Mouse (Mus musculus): ENCODE results near the gene Fam81b.
A peak's percentile ranks its signal among the peaks of the same experiment; 100 is the strongest.
"Not testable (repeated sequence)": the region's sequence is repeated elsewhere in the genome, so short reads cannot be mapped to it uniquely, and the experiment has no call there.

Fam81b gene

GRCm38 (mm10) chr13:76304637-76305122 lies at the start of gene Fam81b:
Gene Fam81b, minus strand, starts transcription at chr13:76305072.
- DNase-seq (ENCODE audit: extremely low read depth, low read depth): peak; percentile 36

DNA sequence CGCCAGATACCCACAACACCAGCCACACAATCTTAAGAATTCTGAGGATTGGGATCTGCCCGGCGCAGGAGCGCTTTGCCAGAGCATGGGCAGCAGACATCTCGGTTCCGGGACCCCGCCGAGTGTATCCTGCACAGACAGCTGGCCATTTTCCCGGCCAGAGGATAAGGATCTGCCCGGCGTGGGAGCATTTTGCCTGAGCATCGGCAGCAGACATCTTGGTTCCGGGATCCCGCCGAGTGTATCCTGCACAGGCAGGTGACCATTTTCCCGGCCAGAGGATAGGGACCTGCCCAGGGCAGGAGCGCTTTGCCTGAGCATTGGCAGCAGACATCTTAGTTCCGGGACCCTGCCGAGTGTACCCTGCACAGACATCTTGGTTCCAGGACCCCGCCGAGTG lies 41.1 kb upstream of the Fam81b start:
- not testable (repeated sequence) for DNase-seq (ENCODE audit: extremely low read depth, low read depth)

- no peak for DNase-seq (ENCODE audit: extremely low read depth, low read depth)
Observed at GRCm38 (mm10) chr13:76318635-76319034, 13.8 kb upstream of the Fam81b start.

DNA sequence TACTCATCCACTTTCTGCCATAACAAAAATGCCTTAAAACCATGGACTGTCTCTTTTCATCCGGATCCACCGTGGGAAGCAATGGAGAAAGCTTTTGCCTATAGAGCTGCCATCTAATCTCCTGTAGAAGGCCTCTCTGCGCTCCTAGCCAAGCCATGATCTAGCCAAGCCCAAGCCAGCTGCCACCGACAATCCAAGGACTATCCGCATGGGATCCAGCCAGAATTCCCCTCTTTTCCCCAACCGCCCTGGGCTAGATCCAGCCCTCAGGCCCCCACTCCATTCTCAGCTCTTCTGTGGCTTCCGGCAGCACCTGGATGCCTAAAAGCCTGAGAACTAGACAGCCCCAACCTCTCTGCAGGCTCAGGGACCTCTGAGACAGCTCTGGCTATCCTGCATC lies 6.7 kb upstream of the Fam81b start:
- DNase-seq (ENCODE audit: extremely low read depth, low read depth): no peak

- DNase-seq (ENCODE audit: extremely low read depth, low read depth): no peak
Observed at GRCm38 (mm10) chr13:76308811-76309210, 3.9 kb upstream of the Fam81b start.

DNA sequence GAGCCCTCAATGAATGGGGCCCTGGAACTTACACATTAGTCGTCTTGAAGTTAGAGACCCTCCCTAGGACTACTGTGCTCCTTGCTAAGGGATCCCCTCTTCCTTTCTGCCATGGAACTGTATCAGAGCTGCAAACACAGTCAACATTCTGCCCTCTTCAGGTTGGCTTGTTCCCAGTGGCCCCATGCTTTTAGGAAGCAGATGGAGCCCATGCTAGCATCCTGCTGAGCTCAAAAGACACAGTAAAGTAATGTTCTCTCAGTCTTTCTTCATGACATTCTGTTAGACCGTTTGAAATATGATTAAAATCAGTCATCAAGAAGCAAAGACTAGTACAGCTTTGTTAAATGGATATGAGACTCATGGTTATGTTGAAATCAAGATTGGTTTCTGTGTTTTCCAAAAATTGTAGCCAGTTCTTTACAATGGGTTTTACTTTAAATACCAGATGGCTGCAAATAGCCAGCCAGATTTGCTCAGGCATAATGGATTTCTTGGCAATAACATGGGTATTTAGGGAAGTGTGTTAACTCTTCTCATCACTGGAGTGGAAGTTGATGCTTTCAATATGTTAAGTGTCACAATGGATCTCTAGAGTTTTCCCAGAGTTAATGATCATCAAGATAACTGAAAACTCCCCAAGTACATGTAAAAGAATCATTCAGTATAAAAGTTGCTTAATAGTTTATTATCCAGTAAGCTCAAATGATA lies 938 bp upstream of the Fam81b start:
- DNase-seq (ENCODE audit: extremely low read depth, low read depth): no peak

DNA sequence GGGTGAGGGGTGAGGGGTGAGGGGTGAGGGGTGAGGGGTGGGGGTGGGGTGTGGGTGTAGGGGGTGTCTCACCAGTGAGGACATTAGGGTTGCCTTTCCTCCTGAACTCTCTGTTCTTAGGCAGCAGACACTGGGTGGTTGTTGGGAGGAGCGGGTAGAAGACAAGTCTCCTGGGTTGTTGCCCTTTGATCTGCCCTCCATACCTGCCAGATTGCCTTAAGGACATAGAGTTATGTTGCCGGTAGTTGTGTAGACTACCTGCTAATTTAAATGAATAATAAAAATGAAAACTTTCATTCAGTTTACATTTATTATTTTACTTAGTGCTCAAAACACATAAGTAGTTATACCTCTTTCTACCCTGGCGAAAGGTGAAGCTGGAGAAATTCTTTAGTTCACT lies 369 bp upstream of the Fam81b start:
- DNase-seq (ENCODE audit: extremely low read depth, low read depth): no peak

DNA sequence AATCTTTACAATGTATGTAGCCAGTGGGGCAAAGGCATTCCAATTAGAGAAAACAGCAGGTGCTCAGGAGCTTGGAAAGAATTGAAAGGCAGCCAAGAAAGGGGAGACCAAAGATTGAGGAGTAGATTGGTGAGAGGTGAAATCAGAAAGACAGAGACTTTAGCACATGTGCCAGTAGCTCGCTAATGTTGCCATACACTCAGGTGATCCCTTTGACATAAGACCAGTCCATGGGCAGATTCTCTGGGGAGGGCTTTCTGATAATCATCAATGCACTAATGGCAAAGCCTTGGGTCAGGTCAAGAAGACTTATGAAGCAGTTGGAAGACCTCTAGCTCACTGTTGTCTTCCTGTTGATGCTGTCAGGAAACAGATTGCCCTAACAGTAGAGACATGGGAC lies 671 bp downstream of the Fam81b start:
- no peak for DNase-seq (ENCODE audit: extremely low read depth, low read depth)

DNA sequence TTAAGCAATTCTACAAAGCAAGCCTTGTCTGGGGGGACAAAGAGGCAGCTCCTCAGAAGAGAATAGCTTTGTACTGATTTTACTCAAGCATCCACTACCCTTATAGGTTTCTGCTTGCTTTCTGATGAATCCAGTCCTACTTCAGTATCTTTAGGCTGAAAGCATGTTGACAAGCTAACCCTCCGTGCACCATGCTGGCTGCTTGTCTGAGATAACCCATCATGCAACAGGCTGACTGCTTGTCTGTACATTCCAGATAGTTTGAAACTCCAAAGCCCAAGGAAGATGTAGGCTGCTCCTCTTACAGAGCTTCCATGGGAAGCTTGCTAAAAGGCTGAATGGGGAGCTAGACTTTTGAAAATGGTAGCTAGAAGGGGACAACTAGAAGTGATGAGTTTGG lies 1.7 kb downstream of the Fam81b start:
- DNase-seq (ENCODE audit: extremely low read depth, low read depth): no peak

DNA sequence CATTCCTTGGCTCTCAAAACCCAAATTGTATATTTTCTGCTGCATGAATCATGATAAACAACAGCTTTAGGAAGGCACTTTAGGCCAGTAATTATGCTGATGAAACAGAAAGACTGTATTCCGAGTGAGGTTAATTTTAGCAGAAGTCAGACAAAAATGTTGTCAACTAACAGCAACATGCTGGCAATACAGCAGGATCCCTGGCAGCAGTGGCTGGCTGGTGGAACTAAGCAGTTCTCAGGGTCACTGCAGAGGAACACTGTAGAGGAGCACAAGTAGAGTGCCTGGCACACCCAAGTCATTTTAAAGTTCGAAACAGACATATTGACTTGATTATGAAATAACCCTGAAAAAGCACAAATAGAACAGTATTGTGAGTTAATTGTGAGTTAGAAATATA lies 2.8 kb downstream of the Fam81b start:
- no peak for DNase-seq (ENCODE audit: extremely low read depth, low read depth)

DNA sequence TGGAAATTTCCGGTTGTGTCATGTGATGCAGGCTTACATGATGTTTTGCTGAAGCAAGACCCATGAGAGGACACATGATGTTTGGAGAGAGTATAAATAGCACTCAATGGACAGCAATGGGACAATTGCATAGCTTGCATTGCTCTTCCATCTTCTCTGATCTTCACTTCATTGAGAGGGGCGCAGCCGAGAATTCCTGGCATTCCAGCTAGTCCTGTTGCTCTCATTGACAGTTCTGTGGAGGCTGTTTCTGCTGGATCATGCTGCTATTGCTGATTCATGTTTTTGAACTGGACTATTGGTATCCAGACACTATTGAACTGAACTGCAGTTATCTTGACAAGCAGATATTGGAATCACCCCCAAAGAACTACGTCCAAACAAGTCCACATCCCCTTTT lies 12.8 kb downstream of the Fam81b start:
- no peak for DNase-seq (ENCODE audit: extremely low read depth, low read depth)

DNA sequence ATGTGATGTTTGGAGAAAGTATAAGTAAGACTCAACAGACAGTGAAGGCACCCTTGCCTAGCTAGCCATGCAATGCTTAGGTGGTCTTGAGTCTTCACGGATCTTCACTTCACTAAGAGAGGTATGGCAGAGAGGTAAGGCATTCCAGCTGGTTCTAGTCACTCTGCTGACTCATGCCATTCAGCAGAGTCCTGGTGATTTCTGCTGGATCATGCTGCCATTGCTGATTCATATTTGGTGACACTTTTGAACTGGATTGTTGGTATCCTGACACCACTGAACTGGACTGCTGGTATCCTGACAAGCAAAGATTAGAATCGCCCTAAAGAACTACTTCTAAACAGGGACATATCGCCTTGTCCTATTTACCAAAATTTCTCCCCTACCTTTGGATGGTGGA lies 20.3 kb downstream of the Fam81b start:
- no peak for DNase-seq (ENCODE audit: extremely low read depth, low read depth)

GRCm38 (mm10) chr13:76264361-76265026 lies 40.4 kb downstream of the Fam81b start:
- no peak for DNase-seq (ENCODE audit: extremely low read depth, low read depth)

GRCm38 (mm10) chr13:76258766-76259165 lies 46.1 kb downstream of the Fam81b start:
- DNase-seq (ENCODE audit: extremely low read depth, low read depth): no peak

DNA sequence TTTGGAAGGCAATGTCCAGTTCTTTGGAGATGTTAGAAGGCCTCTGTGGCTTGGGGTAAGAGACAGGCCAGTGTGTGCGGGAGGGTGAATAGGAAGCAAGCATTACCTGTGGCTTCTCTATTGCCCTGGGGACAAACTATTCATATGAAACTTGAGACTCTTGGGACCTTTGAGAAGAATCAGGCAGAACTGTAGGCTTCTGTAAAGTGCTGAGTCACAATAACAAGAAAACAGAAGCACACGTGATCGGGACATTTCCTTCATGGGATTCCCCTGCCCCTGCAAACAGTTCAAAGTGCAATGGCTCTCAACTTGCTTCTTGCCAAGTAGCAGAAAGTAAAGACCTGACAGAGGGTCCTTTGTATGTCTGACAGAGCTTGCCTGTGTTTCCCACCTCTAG lies 48.5 kb downstream of the Fam81b start:
- DNase-seq (ENCODE audit: extremely low read depth, low read depth): peak; percentile 21

GRCm38 (mm10) chr13:76250092-76250491 lies 54.8 kb downstream of the Fam81b start:
- no peak for DNase-seq (ENCODE audit: extremely low read depth, low read depth)

GRCm38 (mm10) chr13:76249066-76249465 lies 55.8 kb downstream of the Fam81b start:
- no peak for DNase-seq (ENCODE audit: extremely low read depth, low read depth)

DNA sequence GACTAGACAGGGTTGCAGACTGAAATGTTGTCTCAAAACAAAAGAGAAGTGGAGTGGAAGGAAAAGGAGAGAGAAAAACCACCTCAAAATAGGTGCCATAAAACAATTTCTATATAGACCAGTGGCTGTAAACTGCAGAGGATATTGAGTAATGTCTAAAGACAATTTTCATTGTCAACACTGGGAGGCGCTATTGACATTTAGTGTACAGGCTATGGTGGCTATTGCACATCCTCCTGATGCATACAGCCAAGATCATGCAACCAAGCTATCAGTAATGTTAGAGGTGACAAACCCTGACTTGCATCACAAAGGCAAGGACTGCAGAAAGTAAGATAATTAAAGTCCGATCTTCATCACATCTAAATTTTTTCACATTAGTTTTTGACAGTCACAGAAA lies 89.5 kb downstream of the Fam81b start:
- peak; percentile 26 for DNase-seq (ENCODE audit: extremely low read depth, low read depth)

DNA sequence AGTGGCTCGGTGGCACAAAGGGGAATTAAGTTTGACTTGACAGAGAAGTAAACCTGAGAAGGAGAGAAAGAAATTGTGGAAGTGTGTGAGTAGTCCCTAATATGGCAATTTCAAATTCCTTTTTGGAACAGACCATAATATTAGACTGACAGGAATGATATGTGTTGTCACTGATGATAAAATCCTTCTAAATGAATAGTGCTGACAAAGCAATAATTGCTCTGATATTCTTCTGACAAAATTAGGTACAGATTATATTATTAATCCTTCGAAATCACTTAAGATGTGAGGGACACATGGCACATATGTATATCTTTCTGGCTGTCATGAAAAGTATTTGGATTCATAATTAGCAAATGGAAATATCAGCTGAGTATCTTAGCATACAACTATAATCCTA lies 89.9 kb downstream of the Fam81b start:
- DNase-seq (ENCODE audit: extremely low read depth, low read depth): no peak

DNA sequence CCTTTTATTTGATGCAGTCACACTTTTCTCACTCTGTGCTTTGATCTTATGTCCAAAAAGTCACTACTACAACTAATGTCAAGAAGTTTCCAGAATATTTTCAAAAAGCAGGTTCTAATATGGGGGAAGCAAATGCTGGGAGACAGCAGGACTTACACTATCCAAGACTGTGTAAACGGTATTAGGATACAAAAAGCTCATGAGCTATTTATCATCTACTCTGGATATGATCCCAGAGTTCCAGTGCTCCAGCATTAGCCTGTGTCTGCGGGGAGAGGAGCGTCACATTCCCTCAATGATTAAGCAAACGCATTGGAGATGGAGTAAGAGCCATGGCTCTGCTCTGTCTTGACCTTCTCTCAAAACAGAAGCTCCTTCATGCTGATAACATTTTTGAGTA lies 104.9 kb downstream of the Fam81b start:
- DNase-seq (ENCODE audit: extremely low read depth, low read depth): no peak

- DNase-seq (ENCODE audit: extremely low read depth, low read depth): no peak
Observed at GRCm38 (mm10) chr13:76197297-76197848, 107.5 kb downstream of the Fam81b start.

DNA sequence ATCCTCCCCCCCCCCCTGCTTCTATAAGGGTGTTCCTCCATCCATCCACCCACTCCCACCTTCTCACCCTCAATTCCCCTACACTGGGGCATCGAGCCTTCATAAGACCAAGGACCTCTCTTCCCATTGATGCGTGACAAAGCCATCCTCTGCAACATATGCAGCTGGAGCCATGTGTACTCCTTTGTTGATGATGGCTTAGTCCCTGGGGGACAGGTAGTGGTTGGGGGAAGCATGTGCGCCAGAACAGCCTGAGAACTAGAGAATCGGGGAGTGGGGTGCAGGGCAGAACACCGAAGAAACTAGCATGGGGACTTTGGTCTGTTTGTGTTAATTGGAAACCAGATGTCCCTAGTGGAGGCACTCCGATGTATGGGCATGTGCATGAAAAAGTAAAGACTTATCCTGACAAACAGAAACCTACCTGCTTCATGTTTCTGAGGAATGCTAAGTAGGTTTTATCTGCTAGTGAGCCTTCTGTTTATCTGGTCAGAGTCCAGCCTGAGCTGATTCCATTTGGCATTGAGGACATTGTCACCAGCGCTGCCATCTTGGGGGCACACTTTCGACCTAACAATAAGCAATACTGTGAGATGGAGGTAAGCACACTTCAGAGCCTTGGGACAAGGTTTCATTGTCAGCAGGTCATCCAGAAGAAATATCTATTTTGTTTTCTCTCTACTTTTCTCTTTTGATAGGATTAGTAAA lies 109.3 kb downstream of the Fam81b start:
- no peak for DNase-seq (ENCODE audit: extremely low read depth, low read depth)
